Mouse (Mus musculus): ENCODE measurements around the gene Traf3ip2. TPM values are rescaled to one million over a fixed set of nuclear protein-coding genes. Genes with fewer than 3 reads are reported as not detected.

The Traf3ip2 gene
- total RNA-seq, 2 experiments from 2014 or later = 10.6 to 15.0 TPM

DNA sequence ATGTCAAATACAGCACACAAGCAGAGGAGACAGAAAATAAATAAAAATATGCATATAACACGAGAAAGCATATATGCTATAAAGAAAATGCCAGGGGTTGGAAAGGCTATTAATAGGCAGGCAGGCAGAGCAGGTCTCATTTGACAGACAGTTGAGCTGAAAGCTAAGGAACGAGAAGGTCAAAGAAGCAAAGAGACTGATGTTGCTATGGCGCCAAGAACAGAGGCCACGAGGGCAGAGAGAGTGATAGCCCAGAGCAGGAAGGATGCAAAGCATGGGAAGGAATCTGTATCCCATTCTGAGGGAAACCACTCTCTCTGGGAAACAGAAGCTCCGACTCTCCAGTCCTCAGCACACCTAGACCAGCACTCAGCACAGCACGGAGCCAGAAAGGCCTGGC is 18.1 kb downstream of the Traf3ip2 start:
- DNase-seq (ENCODE audit: low spot score in 2 of 2) = no peak

DNA sequence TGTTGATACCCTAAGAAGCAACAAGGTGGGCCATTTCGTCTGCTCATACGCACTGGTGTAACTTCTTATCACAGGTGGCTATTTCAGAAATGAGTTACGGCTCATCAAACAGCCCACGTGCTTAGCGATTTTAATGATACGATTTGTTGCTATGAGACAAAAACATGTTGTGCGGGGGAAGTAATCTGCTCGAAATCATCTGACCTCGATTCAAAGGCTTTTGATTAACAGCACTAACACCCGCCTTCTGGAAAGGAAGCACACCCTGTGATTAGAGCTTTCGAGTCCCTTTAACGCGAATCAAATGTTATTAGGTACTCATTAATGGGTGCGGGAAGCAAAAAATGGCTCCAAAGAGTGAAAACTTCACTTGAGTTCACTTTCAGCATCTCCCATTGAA is 18.9 kb downstream of the Traf3ip2 start:
- DNase-seq (ENCODE audit: low spot score in 2 of 2) = no peak

DNA sequence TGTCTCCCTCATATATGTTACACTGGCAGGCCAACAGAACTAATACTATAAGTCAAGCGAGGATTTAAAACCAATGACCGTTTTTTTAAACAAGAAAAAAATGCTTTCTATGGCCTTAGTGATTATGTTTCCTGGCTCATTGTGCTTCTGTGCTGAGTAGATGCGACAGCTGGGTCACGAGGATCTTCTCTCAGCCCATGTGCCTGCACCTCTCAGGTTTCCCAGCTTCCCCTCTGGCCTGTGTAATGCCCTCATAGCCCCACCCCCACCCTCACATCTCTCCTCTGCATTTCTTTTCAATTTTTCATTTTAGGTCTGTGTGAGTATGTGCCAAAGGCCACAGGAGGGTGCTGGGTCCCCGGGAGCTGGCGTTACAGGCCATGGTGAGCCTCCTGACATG is 20.6 kb downstream of the Traf3ip2 start:
- no peak for DNase-seq (ENCODE audit: low spot score in 2 of 2)

DNA sequence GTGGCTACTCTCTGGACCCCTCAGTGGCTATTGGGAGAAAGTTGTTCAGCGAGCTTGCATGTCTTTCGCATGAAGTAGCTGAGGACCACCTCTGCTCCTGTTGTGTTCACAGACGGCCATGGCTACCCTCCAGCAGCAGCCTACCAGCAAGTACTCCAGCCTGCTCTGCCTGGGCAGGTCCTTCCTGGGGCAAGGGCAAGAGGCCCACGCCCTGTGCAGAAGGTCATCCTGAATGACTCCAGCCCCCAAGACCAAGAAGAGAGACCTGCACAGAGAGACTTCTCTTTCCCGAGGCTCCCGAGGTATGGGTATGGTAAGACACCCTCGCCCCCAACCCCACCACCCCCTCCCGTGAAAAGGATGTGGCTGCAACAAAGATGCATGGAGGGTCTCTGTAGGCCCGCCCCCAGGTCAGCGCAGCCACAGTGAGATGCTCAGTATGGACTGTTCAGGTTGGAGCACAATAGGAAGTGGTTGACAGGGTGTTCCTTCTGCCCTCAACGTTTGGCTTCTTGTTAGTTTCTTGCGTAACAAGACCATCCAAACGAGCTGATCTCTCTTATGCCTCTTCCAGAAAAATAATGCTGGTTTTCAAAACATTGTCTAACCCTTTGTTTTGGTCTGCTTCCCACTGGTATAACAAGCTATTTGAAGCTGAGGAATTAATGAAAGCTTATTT is 21.8 kb downstream of the Traf3ip2 start:
- no peak for DNase-seq (ENCODE audit: low spot score in 2 of 2)

DNA sequence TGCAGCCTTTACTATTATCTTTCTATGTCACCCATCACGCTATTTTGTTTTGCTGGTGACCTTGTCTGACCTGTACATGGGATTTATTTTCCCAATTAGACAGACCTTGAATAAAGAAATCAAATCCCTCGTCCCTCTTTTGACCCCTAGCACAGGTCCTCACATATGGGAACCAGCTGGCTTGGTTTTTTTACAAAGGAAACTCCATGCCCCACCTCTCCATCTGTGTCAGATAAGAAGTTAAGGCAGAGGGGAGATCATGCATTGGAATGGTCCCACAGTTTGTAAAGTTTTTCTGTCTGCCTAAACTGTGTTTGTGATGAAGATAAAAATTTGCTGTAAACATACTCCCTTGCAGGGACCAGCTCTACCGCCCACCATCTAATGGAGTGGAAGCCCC is 26.1 kb downstream of the Traf3ip2 start:
- DNase-seq (ENCODE audit: low spot score in 2 of 2) = no peak

DNA sequence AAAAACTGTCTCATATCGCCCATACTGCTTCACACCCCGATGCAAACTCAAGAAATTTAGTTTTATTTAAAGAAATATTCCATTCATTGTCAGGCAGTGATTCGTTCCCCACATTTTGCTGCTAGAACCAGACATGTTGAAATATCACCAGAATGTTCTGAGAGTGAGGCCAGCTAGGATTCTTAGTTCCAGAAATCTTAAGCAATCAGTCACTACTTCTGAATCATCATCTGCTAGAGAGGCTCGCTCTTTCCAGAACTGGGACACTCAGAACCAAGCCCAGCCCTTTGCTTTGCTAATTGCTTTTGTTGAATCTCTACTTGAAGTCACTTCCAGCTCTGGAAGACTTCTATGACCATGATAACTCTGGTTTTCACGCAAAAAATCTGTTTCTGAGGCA is 27.0 kb downstream of the Traf3ip2 start:
- no peak for DNase-seq (ENCODE audit: low spot score in 2 of 2)

DNA sequence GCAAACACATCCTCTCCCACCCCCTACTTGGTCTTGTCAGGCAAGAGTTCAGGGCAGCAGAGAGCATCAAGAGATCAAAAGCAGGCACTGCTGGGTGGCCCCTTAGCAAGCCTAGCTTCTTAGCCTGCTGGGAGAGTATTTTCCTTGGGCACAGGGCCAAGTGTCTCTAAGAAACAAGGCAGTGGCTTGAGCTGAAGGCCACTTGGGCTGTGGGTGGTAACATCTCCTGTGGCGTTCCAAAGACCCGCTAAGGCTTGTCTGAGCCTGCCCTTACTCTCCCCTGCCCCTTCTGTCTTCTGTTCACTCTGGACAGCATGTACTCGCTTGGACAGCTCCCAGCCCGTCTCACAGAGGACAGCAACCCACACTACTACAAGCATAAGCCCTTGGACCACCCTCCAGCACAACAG is 28.1 kb downstream of the Traf3ip2 start:
- no peak for DNase-seq (ENCODE audit: low spot score in 2 of 2)

DNA sequence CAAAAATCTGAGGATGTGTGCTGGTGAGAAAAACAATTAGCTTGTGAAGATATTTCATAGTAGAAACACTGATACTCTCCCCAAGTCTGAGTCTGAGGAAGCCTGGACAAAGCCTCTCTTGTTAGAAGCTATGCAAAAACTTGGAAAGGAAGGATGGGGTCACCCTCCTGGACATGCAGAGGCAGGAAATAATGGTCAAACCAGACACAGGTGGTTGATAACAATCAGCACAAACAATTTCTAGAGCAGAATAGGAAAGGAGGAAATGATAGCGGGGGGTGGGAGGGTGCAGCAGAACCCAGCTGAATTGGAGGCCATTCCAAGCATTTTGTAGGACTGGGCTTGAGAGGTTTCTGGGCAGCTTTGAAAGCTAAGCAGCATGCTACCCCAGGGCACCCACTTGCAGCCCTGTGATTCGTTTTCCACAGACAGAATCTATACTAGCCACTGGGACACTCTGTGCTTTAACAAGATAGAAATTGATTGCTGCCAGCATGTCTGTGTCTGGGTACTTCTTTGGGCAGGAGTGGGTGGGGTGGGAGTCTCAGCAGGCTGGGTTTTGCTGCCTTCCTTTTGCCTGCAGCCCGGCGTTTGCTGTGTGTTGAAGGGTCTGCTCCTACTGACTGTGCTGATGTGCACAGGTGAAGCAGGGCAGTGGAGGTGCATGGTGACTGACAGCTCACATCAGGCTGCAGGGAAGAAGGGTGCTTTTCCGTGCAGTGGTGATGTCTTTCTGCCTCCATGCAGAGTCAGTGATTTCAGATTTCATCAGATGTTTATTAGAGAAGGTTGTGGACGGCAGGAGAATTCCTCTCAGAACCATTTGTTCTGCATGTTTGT is 33.3 kb downstream of the Traf3ip2 start:
- no peak for DNase-seq (ENCODE audit: low spot score in 2 of 2)

DNA sequence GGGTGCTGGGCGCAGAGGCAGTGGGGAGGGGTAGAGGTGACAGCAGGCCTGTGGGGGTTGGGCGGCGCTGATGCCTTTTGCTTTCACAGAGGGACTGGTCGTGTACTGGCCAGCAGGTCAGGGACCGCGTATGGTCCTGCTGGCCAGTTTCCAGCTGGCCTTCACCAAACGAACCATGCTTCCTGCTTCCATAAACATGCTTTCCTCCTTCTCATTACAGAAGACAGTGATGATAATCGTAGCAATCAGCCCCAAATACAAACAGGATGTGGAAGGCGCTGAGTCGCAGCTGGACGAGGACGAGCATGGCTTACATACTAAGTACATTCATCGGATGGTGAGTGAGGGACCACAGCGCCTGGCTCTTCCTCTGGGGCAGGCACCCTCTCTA is 33.9 kb downstream of the Traf3ip2 start:
- DNase-seq (ENCODE audit: low spot score in 2 of 2) = no peak

DNA sequence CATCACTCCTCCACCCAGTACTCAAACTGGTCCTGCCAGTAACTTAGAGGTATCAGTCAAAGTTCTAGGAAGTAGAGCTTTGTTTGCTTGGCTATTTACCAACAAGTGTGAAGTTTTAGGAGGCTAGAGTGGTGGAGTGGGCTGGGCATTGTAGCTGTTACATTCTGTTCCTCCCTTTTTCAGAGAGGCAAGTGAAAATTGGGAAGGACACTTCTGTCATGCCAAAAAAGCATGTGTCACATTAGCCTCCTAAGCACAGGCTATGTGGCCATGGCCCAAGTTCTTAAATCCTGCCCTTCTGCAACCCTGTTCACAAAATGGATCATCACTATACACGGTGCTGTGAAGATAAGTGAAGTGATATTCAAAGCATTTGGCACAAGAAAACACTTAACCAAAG is 34.4 kb downstream of the Traf3ip2 start:
- no peak for DNase-seq (ENCODE audit: low spot score in 2 of 2)

DNA sequence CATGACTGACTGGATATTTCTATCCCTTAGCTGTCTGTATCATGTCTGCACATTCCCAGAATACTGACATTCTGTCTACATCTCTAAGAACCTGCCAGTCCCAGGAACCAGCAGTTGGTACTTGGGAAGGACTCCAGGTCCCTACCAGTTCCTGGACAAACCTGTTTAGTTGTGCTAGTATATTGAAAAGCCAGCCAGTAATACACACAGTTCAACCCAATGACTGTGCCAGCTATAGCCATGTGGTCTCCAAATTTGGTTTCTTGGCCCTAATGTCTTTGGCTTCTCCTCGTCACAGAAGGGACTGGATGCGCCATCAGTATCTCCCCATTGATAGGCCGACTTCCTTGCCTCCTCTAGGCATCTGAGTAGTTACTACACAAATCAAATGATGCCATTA is 35.5 kb downstream of the Traf3ip2 start:
- DNase-seq (ENCODE audit: low spot score in 2 of 2) = no peak

DNA sequence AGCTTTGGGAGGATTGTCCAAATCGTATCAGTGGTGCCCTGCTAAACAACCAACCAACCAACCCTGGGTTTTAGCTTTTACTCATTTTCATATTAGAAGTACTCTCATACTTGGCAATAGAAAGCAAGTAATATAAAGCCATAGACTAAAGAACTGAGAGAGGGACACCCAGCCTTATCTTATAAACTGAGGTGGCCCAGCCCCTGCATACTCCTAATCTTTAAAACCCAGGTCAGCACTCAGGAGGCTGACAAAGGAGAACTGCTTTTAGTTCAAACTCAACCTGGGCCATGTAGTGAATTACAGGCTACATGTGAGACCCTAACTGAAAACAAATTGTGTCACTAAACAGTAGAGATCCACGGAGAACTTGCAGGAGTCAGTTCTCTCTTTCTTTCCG is 36.8 kb downstream of the Traf3ip2 start:
- no peak for DNase-seq (ENCODE audit: low spot score in 2 of 2)

DNA sequence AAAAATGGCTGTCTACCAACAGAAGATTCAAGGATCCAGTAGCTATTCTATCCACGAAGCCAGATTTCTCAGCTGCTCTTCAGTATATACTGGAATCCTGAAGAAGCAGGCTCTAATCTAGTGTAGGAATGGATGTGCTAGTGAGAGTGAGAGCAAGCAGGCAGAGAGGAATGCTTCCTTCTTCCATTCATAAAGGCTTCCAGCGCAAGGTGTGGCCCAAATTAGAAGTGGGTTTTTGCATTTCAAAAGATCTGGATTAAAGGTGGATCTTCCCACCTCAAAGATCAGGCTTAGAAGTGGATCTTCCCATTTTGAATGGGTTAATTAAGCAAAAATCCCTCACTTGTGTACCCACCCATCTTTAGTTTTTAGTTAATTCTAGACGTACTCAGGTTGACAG is 37.6 kb downstream of the Traf3ip2 start:
- DNase-seq (ENCODE audit: low spot score in 2 of 2) = no peak

DNA sequence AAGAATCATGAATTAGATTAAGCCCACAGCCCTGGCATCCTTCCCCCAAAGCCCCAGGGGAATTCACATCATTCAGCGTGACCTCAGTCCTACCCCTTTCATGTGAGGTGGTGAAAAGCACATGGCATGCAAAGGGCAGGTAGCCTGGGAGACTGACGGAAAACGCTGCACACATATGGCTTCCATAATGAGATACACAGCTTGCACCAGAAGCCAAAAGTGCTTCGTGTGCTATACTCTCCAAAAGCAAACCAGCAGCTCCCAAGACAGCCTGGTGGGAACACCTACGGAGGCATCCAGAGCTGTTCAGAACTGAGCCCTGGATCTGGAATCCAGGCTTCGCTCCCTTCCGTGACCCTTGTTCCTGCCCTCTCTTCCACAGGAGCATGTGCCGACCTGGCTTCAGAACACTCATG is 41.3 kb downstream of the Traf3ip2 start:
- DNase-seq (ENCODE audit: low spot score in 2 of 2) = no peak

DNA sequence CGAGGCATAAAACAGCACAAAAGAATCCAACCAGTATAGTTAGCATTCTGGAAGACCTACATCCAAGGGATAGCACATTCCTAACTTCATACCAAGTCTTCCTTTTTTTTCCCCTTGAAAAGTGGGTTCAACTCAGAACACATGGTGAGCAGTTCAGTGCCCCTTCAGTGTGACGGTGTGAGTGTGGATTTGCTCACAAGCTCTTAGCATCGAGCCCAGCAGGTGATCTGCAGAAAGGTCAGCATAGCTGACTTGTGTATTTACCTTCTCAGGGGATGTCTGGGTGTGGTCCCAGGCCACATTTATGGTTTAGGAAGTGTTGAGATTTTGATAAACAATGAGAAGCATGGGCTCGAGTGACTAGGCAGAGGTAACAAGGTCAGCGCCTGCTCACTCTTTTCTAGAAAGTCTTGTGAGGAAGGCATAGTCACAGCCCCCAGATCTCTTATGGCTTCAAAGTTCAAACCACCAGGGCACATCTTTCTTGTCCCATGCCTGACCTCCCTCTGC is 46.2 kb downstream of the Traf3ip2 start:
- no peak for DNase-seq (ENCODE audit: low spot score in 2 of 2)

DNA sequence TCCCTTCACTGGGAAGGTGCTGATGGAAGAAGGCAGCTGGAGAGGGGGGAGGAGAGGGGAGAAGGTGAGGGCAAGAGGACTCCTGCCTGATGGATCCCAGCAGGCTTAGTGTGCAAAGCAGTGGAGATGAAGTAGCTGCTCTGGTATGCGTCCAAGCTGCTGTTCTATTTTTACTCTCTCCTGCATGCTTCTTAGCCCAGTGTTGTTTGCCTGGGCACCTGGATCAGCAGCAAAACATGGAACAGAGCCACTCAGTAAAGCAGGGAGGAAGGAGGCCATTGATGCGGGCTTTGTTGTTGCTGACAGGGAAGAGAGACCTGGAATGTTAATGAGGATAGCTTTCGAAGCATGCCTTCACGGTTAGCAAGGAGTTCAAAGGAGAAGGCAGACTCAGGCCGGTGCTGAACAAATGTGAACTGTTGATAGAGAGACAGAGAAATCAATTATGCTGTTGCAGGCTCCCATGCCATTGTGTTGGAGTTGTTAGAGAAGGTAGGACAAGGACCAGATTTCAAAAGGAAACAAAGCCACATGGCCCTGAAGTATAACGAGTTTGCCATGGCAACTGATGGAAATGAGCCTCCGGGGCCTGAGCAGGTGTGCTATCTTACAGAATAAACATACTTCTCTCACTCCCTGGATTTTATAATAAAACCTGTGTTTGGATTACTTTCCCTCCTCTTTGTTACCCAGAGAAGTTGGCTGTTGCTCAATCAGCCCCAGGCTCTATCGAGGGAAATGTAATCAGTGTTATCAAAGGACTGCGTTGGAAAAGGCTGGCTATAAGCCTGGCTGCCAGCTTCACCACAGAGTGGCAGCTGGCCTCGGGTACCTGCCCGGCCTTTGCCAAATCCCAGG is 46.9 kb downstream of the Traf3ip2 start:
- no peak for DNase-seq (ENCODE audit: low spot score in 2 of 2)

DNA sequence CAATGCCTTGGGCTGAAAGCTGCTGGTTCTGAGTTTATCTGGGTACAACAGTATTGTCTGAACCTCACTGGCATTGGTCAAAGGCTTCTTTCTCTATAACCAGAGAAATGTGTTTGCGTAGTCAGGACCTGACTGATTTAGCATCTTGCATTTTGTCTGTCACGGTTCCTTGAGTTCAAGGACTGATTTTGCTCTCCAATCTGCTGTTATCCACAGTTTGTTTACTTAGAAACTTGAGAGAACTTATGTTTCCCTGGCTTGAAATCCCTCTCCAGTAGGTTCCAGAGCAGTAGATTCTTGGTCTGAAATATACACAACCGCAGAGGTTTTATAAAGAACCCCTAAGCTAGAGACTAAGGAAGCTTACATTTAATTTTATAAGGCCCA is 47.5 kb downstream of the Traf3ip2 start:
- DNase-seq (ENCODE audit: low spot score in 2 of 2) = no peak

DNA sequence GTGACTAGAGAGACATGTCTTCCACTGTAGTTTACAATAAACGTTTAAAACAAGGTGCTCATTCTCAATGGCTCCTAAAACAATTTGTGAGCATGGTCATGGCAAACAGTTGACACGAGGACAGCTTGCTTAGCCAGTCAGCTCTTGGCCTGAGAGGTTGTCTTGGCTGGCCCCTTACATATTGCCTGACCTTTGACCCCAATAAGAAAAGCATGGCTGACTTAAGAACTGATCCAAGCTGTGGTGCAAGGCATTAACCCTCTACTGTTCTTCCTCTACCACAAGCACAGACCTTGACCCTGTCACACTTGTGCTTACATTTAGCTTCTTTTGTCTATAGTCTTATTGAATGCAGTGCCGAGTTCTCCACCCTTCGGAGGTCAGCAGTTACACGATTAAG is 48.0 kb downstream of the Traf3ip2 start:
- DNase-seq (ENCODE audit: low spot score in 2 of 2) = no peak

DNA sequence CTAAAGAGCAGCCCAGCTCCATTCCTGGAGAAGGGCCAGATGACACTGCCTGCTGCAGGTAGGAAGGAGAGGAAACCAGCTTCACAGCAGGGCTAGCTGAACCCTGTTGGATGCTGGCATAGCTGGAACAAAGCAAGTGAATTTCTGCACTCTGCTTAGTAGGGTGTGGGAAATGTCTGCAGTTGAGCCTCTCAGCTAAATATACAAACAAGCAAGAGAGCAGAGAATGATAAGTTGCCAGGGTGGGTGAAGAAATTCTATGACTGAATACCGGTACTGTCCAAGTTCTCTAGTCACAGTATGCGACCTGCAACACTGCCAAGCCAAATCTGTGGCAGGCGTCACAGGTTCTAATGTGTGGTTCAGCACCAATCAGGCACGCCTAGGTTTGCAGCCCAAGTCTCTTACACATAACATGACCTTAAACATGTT is 52.4 kb downstream of the Traf3ip2 start:
- no peak for DNase-seq (ENCODE audit: low spot score in 2 of 2)

DNA sequence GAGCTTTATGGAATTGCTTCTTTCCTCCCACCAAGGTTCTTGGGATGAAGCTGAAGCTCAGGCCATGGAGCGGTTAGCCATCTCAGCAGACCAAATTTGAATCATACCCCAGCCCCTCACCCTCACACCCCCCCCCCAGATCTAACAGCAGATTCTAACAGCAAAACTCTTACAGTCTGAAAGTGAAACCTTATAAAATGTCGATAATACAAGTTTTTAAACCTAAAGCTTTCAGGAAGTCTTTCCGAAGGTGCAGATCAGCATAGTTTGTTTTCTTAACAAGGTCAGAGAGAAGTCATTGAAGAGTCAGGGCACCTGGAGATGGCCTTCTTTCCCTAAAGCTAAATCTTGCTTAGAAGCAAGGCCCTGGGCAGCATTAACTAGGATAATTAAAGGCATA is 53.3 kb downstream of the Traf3ip2 start:
- no peak for DNase-seq (ENCODE audit: low spot score in 2 of 2)

DNA sequence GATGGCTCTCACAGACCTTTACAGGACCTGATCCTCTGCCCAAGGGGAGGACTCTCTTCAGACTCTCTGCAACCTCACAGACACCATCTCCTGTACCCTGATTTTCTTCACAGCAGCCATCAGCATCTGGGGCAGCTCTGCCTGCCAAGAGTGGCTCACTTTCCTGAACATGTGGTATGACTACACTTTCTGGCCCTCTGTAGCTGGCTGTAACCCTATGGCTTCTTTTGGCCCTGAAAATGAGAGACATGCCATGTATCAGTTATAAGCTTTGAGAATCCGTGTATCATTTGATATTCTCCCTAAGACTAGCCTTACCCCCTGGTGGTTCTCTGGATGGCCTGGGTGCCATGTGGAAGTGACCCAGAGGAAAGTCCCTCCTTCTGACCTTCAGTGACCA is 58.7 kb downstream of the Traf3ip2 start:
- DNase-seq (ENCODE audit: low spot score in 2 of 2) = no peak

All from adrenal gland, adult 18-20 months (tissue).